Mouse (Mus musculus) kidney, postnatal 0 days (tissue): ENCODE measurements around the gene Olfr318. TPM values are rescaled to one million over a fixed set of nuclear protein-coding genes. Genes with fewer than 3 reads are reported as not detected.
A peak's percentile ranks its signal among the peaks of the same experiment; 100 is the strongest.
"Not testable (repeated sequence)": the region's sequence is repeated elsewhere in the genome, so short reads cannot be mapped to it uniquely, and the experiment has no call there.

Experiments used
- ATAC-seq: fragments of 200-750 bp; cut with Nextera tagmentation; replicated peaks from 2 replicates; pipeline ENCODE4 v1.8.0; 2017; ENCODE audit warnings: low read depth, moderate number of reproducible peaks, moderate TSS enrichment, moderate library complexity; ENCODE audit not compliant: low FRiP score
- DNase-seq: peaks from one replicate; pipeline ENCODE4 v3.0.0-alpha.2; 2016; ENCODE audit warnings: low spot score
- H3K27ac ChIP-seq: fragments of 300-500 bp; sonication (generic); 2 replicates; pipeline ENCODE4 v1.5.1; 2014; ENCODE audit warnings: mild to moderate bottlenecking
- H3K27me3 ChIP-seq: fragments of 300-500 bp; sonication (generic); 2 replicates; pipeline ENCODE4 v1.6.1; 2014; ENCODE audit warnings: low read length, mixed read lengths; ENCODE audit not compliant: insufficient read depth
- H3K36me3 ChIP-seq: fragments of 300-500 bp; sonication (generic); 2 replicates; pipeline ENCODE4 v1.6.1; 2014; ENCODE audit warnings: low read length, mixed read lengths; ENCODE audit not compliant: insufficient read depth
- H3K4me1 ChIP-seq: fragments of 300-500 bp; sonication (generic); replicated peaks from 2 replicates; pipeline ENCODE4 v1.6.1; 2014; ENCODE audit warnings: antibody characterized with exemption, low read length, mixed read lengths; ENCODE audit not compliant: insufficient read depth
- H3K4me2 ChIP-seq: fragments of 300-500 bp; sonication (generic); 2 replicates; pipeline ENCODE4 v1.6.1; 2014; ENCODE audit warnings: mild to moderate bottlenecking, low read length, moderate library complexity, mixed read lengths
- H3K4me3 ChIP-seq: fragments of 300-500 bp; sonication (generic); replicated peaks from 2 replicates; pipeline ENCODE4 v1.5.1; 2014; ENCODE audit warnings: low read depth, low read length
- H3K9ac ChIP-seq: fragments of 300-500 bp; sonication (generic); 2 replicates; pipeline ENCODE4 v1.6.1; 2014; ENCODE audit warnings: low read depth, low read length
- H3K9me3 ChIP-seq: fragments of 300-500 bp; sonication (generic); replicated peaks from 2 replicates; pipeline ENCODE4 v1.6.1; 2016; ENCODE audit warnings: low read length, inconsistent platforms, mixed read lengths
- CTCF ChIP-seq: IDR thresholded peaks from 2 replicates; pipeline ENCODE4 v1.5.1; 2016; ENCODE audit warnings: antibody characterized with exemption, low read depth, mild to moderate bottlenecking, moderate library complexity
- WGBS: fragments of 180-500 bp; shearing (Covaris S2); extraction: QIAGEN DNeasy Blood & Tissue Kit; methylation state at CpG from one replicate; pipeline ENCODE4 v1.1.7; 2014; 5-methylcytosine and 5-hydroxymethylcytosine counted together
- polyA plus RNA-seq: library from polyadenylated mRNA; unstranded; fragments of >200 nt; fragmentation: Nextera tagmentation; extraction: Ambion mirVana; gene quantifications from 2 replicates; pipeline ENCODE4 v1.2.1, GENCODE M21; 2015

The Olfr318 gene
- polyA plus RNA-seq, 1 experiment from 2014 or later = not detected

DNA sequence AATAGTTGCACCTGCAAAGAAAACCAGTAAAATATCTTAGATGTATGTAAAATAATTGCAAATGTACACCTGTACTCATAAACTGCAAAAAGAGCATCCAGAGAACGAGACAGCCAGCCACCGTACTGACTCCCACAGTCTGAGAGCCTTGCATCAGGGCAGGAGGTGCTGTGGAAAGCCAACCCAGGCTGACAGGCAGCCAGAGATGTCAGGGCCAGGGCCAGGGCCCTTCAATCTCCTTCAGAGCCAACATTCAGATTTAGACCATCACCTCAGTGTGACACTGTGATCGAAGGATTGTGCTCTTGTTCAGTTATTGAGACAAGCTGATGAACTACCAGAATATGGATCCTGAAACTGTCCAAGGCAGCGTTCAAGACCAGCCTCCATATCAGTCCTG, 4.1 kb downstream of the Olfr318 start:
- WGBS = 85% methylated on average over 4 of the region's 4 CpGs
- Histone ChIP-seq H3K9me3 (no peaks in the 10 kb centered on the region), H3K4me3 (no peak overlapping the region), H3K36me3 (no peaks in the 10 kb centered on the region), H3K9ac (no peak overlapping the region), H3K27ac (no peak overlapping the region), H3K27me3 (no peaks in the 10 kb centered on the region), H3K4me2 (no peak overlapping the region), H3K4me1 (no peaks in the 10 kb centered on the region)
- TF ChIP-seq CTCF = no peak
- no peak for DNase-seq
- ATAC-seq = no peak

DNA sequence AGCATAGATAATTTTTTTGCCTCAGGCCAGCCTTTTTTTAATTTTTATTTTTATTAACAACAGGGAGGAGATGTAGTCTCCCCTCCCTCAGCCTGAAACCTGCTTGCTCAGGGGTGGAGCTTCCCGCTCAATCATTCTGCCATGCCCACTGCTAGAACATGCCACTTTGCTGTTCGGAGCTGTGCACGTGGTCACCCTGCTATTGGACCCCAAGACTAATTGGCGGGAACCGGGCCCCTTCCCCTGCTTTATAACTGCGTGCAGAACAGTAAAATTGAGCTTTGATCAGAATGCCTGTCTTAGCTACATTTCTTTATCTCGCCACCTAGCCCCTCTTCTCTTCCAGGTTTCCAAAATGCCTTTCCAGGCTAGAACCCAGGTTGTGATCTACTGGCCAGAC, 6.1 kb downstream of the Olfr318 start:
- not testable (repeated sequence) for H3K9ac ChIP-seq, H3K4me2 ChIP-seq, H3K27me3 ChIP-seq, H3K27ac ChIP-seq, H3K4me3 ChIP-seq, ATAC-seq, H3K4me1 ChIP-seq, DNase-seq, H3K36me3 ChIP-seq, H3K9me3 ChIP-seq
- WGBS = 88% methylated on average over 6 of the region's 7 CpGs

DNA sequence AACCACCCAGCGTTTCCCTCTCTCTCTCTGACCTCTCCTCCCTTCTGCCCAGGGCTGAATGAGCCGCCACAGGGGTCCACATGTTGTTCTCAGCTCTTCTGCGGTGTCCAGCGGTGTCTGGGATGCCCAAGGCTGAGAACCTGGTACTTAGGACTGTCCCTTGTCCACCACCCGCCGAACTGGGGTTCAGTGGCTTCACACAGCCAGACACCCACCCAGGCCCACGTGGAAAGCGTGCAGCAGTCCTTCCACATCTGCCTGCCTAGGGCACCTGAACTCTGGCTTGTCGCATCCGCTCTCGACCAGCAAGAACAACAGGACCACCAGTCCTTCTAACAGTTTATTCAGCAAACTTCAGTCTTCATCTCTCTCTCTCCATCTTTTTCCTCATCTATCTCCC, 14.7 kb downstream of the Olfr318 start:
- ATAC-seq = no peak
- no peak for DNase-seq
- no peak overlapping the region for H3K27ac ChIP-seq
- no peak for TF ChIP-seq CTCF
- no peaks in the 10 kb centered on the region for H3K36me3 ChIP-seq
- H3K4me2 ChIP-seq = no peak overlapping the region
- 76% methylated on average over 11 of the region's 11 CpGs for WGBS
- H3K9ac ChIP-seq = no peak overlapping the region
- H3K9me3 ChIP-seq = no peaks in the 10 kb centered on the region
- no peak overlapping the region for H3K4me3 ChIP-seq
- no peaks in the 10 kb centered on the region for H3K4me1 ChIP-seq
- H3K27me3 ChIP-seq = no peaks in the 10 kb centered on the region

DNA sequence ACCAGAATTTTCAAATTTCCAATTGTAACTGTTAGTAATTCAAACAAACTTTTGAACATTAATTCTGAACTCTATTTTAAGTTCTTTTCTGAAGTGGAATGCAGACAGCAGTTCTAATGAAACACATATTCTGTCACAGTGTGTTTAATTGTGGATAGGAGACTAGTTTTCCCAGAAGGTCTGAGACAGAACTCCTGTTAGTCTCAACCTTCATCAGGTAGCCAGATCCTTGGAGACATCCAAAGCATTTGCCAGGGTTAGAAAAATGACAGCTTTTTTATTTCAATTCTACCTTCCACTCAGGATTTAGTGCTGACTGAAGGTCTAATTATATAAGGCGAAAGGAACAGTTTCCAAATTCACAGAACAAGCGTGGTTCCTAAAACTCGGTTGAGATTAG, 25.0 kb downstream of the Olfr318 start, which contains the start of gene Olfr319:
Gene Olfr319, plus strand, starts transcription at position 301 of the 400 bp plus-strand sequence.
- H3K27me3 ChIP-seq = no peaks in the 10 kb centered on the region
- H3K27ac ChIP-seq = no peak within 1 kb of the TSS
- H3K9me3 ChIP-seq = no peaks in the 10 kb centered on the region
- H3K4me3 ChIP-seq = no peak within 1 kb of the TSS
- ATAC-seq (no peak), DNase-seq (no peak)
- H3K36me3 ChIP-seq = no peaks in the 10 kb centered on the region
- WGBS = 84% methylated on average over 3 of the region's 3 CpGs
- H3K4me2 ChIP-seq = no peak within 1 kb of the TSS
- no peak within 1 kb of the TSS for H3K9ac ChIP-seq
- TF ChIP-seq CTCF = no peak
- no peaks in the 10 kb centered on the region for H3K4me1 ChIP-seq

DNA sequence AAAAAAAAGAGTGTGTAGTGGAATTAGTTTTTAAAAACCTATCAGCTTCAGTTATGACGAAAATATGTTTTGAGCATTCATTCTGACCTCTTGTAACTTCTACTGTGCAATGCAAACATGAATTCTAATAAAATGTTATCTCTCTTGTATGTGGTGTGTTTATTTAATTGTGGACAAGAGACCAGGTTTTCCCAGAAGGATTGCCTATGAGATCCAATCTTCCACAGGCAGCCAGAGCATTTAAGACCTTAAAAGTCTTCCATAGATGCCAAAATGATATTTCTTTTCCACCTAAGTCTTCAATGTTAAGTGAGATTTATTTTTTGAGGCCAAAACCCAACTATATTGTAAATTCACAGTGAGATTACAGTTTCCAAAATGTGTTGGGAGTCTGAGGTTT, 43.0 kb downstream of the Olfr318 start, which contains the start of gene Olfr320:
Gene Olfr320, plus strand, starts transcription at position 301 of the 400 bp plus-strand sequence.
- 90% methylated on average over 1 of the region's 1 CpGs for whole genome bisulfite sequencing
- H3K4me3 ChIP-seq = no peak within 1 kb of the TSS
- no peaks in the 10 kb centered on the region for H3K4me1 ChIP-seq
- ATAC-seq = no peak
- no peak within 1 kb of the TSS for H3K4me2 ChIP-seq
- H3K9ac ChIP-seq = no peak within 1 kb of the TSS
- no peak within 1 kb of the TSS for H3K27ac ChIP-seq
- H3K9me3 ChIP-seq = no peaks in the 10 kb centered on the region
- H3K36me3 ChIP-seq = no peaks in the 10 kb centered on the region
- no peak for TF ChIP-seq CTCF
- DNase-seq = no peak
- H3K27me3 ChIP-seq = no peaks in the 10 kb centered on the region

DNA sequence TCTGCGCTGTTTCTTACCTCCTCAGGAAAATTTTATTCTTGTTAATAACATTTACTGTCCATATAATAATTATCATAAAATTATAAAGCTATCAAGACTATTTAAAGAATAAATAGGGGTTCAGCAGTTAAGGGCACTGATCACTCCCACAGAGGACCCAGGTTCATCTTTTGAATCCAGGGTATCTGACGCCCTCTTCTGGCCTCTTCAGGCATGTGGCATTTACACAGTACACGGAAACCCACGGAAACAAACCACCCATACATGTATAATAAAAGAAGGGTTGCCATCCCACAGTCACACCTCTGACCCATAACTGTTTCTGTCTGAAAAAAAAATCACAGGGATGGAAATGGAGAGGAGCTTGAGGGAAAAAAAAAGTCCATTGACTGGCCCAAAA, 52.0 kb downstream of the Olfr318 start:
- Histone ChIP-seq H3K4me2 (no peak overlapping the region), H3K36me3 (no peaks in the 10 kb centered on the region), H3K27ac (no peak overlapping the region), H3K4me1 (no peaks in the 10 kb centered on the region), H3K4me3 (no peak overlapping the region), H3K9ac (no peak overlapping the region), H3K27me3 (no peaks in the 10 kb centered on the region), H3K9me3 (no peaks in the 10 kb centered on the region)
- DNase-seq (no peak), ATAC-seq (no peak)
- peak; percentile 23; the same call in 1 of the 2 replicates for TF ChIP-seq CTCF
- 49% methylated on average over 4 of the region's 4 CpGs for WGBS

DNA sequence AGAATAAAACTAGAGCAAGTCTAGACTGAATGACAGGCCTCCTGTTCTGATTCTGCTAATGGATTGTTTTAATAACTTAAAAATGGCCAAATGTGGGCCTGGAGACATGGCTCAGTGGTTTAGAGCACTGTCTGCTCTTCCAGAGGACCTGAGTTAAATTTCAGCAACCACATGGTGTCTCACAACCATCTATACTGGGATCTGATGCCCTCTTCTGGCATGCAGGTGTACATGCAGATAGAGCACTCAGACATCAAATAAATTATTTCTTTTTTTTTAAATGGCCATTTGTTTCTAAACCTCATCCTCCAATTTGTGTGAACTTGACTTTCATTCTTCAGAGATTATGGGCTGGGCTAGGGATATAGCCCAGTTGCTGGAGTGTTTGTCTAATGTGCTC, 54.6 kb downstream of the Olfr318 start:
- H3K36me3 ChIP-seq = no peaks in the 10 kb centered on the region
- no peaks in the 10 kb centered on the region for H3K27me3 ChIP-seq
- no peaks in the 10 kb centered on the region for H3K4me1 ChIP-seq
- no peak overlapping the region for H3K27ac ChIP-seq
- TF ChIP-seq CTCF = no peak
- no peak overlapping the region for H3K4me3 ChIP-seq
- no peak for ATAC-seq
- H3K9ac ChIP-seq = no peak overlapping the region
- H3K9me3 ChIP-seq = no peaks in the 10 kb centered on the region
- no peak for DNase-seq
- no peak overlapping the region for H3K4me2 ChIP-seq

Other genes with a start within 250 kb of the Olfr318 start
- 0.08 TPM in 1 of 2 replicates, not detected in the other for gene Olfr332, start 231.5 kb downstream of the Olfr318 start, polyA plus RNA-seq
- gene Olfr331, start 221.4 kb downstream of the Olfr318 start, polyA plus RNA-seq = not detected in 2 replicates
- not detected in 2 replicates for gene Olfr330, start 189.2 kb downstream of the Olfr318 start, polyA plus RNA-seq
- gene Olfr329-ps, start 177.6 kb downstream of the Olfr318 start, polyA plus RNA-seq = not detected in 2 replicates
- gene Olfr328, start 168.4 kb downstream of the Olfr318 start, polyA plus RNA-seq = not detected in 2 replicates
- not detected in 2 replicates for gene Olfr224, start 153.5 kb downstream of the Olfr318 start, polyA plus RNA-seq
- not detected in 2 replicates for gene Olfr325, start 146.3 kb downstream of the Olfr318 start, polyA plus RNA-seq
- not detected in 2 replicates for gene Olfr324, start 128.9 kb downstream of the Olfr318 start, polyA plus RNA-seq
- not detected in 2 replicates for gene 2210407C18Rik, start 107.9 kb downstream of the Olfr318 start, polyA plus RNA-seq
- gene Olfr323, start 93.5 kb downstream of the Olfr318 start, polyA plus RNA-seq = not detected in 2 replicates
- gene Trim58, start 83.5 kb downstream of the Olfr318 start, polyA plus RNA-seq = 0.08 and 0.14 TPM in 2 replicates
- gene Olfr322, start 65.2 kb downstream of the Olfr318 start, polyA plus RNA-seq = 0.05 and 0.09 TPM in 2 replicates
- not detected in 2 replicates for gene Olfr320, start 42.9 kb downstream of the Olfr318 start, polyA plus RNA-seq
- not detected in 2 replicates for gene Olfr319, start 24.9 kb downstream of the Olfr318 start, polyA plus RNA-seq
- not detected in 2 replicates for gene Olfr317, start 15.2 kb upstream of the Olfr318 start, polyA plus RNA-seq
- gene Olfr316, start 28.7 kb upstream of the Olfr318 start, polyA plus RNA-seq = not detected in 2 replicates
- not detected in 2 replicates for gene Olfr315, start 49.2 kb upstream of the Olfr318 start, polyA plus RNA-seq
- not detected in 2 replicates for gene Olfr314, start 58.9 kb upstream of the Olfr318 start, polyA plus RNA-seq
- gene Fam183b, start 77.9 kb upstream of the Olfr318 start, polyA plus RNA-seq = 0.31 and 0.37 TPM in 2 replicates
- gene Olfr313, start 91.0 kb upstream of the Olfr318 start, polyA plus RNA-seq = not detected in 2 replicates
- not detected in 2 replicates for gene Olfr312, start 105.2 kb upstream of the Olfr318 start, polyA plus RNA-seq
- gene Olfr311, start 115.2 kb upstream of the Olfr318 start, polyA plus RNA-seq = not detected in 2 replicates
- 5.5 and 6.1 TPM in 2 replicates for gene Gm12258, start 123.1 kb upstream of the Olfr318 start, polyA plus RNA-seq
- gene 2810021J22Rik, start 143.2 kb upstream of the Olfr318 start, polyA plus RNA-seq = 7.2 TPM in 2 replicates
- 3.8 and 4.3 TPM in 2 replicates for gene Zfp39, start 180.2 kb upstream of the Olfr318 start, polyA plus RNA-seq
- gene Btnl10, start 193.9 kb upstream of the Olfr318 start, polyA plus RNA-seq = 0.16 TPM in 1 of 2 replicates, not detected in the other
- gene Rnf187, start 214.9 kb upstream of the Olfr318 start, polyA plus RNA-seq = 238 and 249 TPM in 2 replicates
- gene Hist3h2ba, start 224.9 kb upstream of the Olfr318 start, polyA plus RNA-seq = 43.9 and 45.8 TPM in 2 replicates
- 40.9 and 41.2 TPM in 2 replicates for gene Hist3h2a, start 230.7 kb upstream of the Olfr318 start, polyA plus RNA-seq
- 0.32 and 0.37 TPM in 2 replicates for gene Trim17, start 230.7 kb upstream of the Olfr318 start, polyA plus RNA-seq